Mouse (Mus musculus): ENCODE measurements around the gene Cog7.
A peak's percentile ranks its signal among the peaks of the same experiment; 100 is the strongest.

The Cog7 gene

DNA sequence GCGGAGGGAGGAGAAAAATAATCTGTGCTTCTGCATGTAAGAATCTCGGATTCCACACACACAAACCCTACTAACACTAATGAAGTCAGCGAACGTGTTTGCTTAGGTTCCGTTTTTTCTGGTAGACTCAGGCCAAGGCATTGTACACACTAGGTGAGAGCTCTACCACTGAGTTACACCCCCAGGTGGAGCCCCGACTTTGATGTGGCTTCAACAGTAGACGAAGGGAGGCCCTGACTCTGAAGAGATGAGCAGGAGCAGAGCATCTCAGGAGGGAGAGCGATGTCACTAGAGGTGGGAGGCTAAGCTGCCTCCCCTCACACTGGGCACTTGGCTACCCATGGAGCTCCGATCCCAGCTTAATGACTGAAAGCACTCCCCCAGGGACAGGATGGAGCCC is 12.7 kb downstream of the Cog7 start:
- H3K36me3 ChIP-seq (ENCODE audit: control insufficient read depth, insufficient read depth, low read length, poor library complexity, severe bottlenecking) = 0 out of 2 replicates have a peak, but pooled peaks cover 2% of the 10 kb centered on the region
- DNase-seq (ENCODE audit: low read depth, low spot score) = no peak
- no peaks in the 10 kb centered on the region for H3K27me3 ChIP-seq (ENCODE audit: control insufficient read depth, insufficient read depth, low read length, poor library complexity, severe bottlenecking)

DNA sequence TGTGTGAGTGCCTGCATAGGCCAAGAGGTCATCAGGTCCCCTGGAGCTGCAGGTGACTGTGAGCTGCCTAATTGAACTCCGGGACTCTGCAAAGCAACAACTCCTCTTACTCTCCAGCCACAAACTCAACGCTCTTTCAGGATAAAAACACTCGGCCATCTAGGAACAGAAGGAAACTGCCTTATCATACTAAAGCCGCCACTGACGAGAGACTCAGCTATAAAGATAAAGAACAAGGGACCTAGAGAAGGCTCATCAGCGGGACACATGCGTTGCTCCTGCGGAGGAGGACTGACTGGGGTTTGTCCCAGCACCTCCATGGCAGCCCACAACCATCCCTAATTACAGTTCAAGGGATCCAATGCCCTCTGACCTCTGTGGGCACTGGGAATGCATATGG is 13.3 kb downstream of the Cog7 start:
- Histone ChIP-seq H3K27me3 (ENCODE audit: control insufficient read depth, insufficient read depth, low read length, poor library complexity, severe bottlenecking) (no peaks in the 10 kb centered on the region), H3K36me3 (ENCODE audit: control insufficient read depth, insufficient read depth, low read length, poor library complexity, severe bottlenecking) (0 out of 2 replicates have a peak, but pooled peaks cover 2% of the 10 kb centered on the region)
- no peak for DNase-seq (ENCODE audit: low read depth, low spot score)

DNA sequence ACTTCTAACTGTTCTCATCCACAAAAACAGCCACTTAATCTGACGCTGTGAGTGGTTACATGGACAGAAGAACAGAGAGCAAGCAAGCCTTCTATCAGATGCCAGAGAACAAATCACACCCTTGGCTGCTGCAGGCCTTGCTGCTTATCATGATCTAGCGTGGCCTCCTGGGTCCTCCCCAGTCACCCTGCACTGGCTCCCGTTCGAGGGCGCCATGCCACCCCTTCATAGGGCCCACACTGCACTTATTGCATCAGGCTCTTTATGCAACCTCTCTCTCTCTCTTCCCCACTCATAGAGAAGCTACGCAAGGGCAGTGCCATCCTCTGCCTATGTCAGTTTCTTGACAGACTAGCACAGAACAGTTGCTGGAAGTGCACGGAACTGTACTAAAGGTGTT is 15.3 kb downstream of the Cog7 start:
- Histone ChIP-seq H3K27me3 (ENCODE audit: control insufficient read depth, insufficient read depth, low read length, poor library complexity, severe bottlenecking) (no peaks in the 10 kb centered on the region), H3K36me3 (ENCODE audit: control insufficient read depth, insufficient read depth, low read length, poor library complexity, severe bottlenecking) (0 out of 2 replicates have a peak, but pooled peaks cover 2% of the 10 kb centered on the region)
- DNase-seq (ENCODE audit: low read depth, low spot score) = no peak

DNA sequence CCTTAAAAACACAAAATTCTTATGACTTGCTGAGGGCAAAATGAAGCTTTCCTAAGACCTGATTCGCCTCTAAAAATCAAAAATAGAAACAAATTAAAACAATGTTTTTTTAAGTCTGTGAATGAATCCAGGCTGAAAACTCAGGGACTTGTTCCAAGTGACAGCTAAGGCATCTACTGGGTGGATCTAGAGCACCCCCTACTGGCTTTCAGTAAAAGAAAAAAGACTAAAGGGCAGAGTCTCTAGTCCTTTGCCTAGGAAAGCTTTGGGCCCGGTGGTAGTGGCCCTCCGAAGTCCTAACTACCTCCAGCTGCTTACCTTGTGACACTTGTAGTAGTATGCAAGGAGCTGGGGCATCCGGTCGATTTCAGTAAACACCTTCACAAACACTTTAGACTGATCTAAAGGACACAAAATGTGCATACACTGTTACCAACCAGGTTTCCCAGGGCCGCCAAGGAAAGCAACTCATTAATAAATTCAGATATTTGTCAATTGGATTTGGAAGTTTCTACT is 17.6 kb downstream of the Cog7 start:
- peak; percentile 60 for DNase-seq (ENCODE audit: low read depth, low spot score)
- no peaks in the 10 kb centered on the region for H3K36me3 ChIP-seq (ENCODE audit: control insufficient read depth, insufficient read depth, low read length, poor library complexity, severe bottlenecking)
- H3K27me3 ChIP-seq (ENCODE audit: control insufficient read depth, insufficient read depth, low read length, poor library complexity, severe bottlenecking) = no peaks in the 10 kb centered on the region

DNA sequence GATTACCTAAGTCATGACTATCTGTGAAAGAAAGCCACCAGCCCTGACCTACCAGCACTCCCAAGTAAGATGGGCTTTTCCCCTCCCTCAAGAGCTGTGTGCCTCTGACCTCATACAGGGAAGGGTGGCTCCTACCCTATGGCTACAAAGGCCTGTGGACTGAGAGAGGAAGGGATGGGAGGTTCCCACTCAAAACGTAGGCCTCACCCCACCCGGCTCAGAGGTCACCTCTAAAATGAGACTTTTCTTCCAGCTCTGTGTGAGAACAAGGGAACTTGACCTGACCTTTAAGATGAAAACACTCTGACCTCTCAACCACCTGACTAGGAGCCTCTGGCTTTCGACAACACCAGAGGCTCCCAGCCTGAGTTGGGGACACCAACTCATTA is 18.9 kb downstream of the Cog7 start:
- no peak for DNase-seq (ENCODE audit: low read depth, low spot score)
- no peaks in the 10 kb centered on the region for H3K36me3 ChIP-seq (ENCODE audit: control insufficient read depth, insufficient read depth, low read length, poor library complexity, severe bottlenecking)
- H3K27me3 ChIP-seq (ENCODE audit: control insufficient read depth, insufficient read depth, low read length, poor library complexity, severe bottlenecking) = no peaks in the 10 kb centered on the region

DNA sequence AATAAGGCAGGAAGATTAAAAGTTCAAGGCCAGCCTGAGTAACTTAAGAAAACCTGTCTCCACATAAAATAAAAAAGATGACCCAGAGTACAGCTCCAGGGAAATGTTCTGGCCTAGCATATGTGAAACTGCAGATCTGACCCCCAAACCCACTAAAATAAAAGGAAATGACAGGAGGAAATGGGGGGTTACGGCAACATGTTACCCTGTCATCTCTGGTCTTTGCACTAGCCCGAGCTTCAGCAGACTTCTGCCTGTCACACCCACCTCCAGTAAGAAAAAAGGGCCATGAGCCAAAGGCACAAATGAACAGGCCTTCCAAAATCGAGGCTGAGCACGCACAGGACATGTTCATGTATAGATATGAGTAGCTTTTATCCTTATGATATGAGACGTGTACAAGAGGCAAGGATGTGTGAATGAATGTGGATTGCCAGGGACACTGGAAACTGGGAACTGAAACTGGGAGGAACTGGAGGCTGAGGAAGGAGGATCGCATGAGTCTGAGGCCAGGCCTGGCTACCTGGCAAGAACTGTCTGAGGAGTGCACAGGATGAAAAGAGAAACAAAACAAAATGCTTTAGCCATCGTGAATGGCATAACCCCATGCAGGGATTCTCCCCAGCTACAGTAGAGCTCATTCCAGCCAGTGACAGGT is 19.5 kb downstream of the Cog7 start:
- Histone ChIP-seq H3K36me3 (ENCODE audit: control insufficient read depth, insufficient read depth, low read length, poor library complexity, severe bottlenecking) (no peaks in the 10 kb centered on the region), H3K27me3 (ENCODE audit: control insufficient read depth, insufficient read depth, low read length, poor library complexity, severe bottlenecking) (no peaks in the 10 kb centered on the region)
- DNase-seq (ENCODE audit: low read depth, low spot score) = no peak

DNA sequence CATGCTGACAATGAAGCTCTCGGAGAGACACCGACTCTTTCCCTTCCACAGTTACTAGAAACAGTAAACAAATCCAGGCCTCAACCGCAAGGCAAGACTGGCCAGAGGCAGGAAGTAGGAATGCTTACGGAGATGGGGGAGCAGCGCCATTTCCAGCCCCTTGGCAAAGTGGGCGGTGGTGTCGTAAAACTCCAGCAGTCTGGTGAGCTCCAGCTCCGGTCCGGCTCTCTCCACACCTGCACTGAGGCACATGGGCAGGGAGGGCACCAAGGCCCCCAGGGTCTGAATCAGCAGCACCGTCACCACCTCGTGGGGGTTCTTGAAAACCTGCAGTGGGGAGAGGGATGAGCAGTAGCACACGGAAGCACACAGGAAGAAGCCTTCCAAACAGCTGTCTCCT is 25.7 kb downstream of the Cog7 start:
- no peak for DNase-seq (ENCODE audit: low read depth, low spot score)
- 0 out of 2 replicates have a peak, but pooled peaks cover 2% of the 10 kb centered on the region for H3K36me3 ChIP-seq (ENCODE audit: control insufficient read depth, insufficient read depth, low read length, poor library complexity, severe bottlenecking)
- H3K27me3 ChIP-seq (ENCODE audit: control insufficient read depth, insufficient read depth, low read length, poor library complexity, severe bottlenecking) = no peaks in the 10 kb centered on the region

DNA sequence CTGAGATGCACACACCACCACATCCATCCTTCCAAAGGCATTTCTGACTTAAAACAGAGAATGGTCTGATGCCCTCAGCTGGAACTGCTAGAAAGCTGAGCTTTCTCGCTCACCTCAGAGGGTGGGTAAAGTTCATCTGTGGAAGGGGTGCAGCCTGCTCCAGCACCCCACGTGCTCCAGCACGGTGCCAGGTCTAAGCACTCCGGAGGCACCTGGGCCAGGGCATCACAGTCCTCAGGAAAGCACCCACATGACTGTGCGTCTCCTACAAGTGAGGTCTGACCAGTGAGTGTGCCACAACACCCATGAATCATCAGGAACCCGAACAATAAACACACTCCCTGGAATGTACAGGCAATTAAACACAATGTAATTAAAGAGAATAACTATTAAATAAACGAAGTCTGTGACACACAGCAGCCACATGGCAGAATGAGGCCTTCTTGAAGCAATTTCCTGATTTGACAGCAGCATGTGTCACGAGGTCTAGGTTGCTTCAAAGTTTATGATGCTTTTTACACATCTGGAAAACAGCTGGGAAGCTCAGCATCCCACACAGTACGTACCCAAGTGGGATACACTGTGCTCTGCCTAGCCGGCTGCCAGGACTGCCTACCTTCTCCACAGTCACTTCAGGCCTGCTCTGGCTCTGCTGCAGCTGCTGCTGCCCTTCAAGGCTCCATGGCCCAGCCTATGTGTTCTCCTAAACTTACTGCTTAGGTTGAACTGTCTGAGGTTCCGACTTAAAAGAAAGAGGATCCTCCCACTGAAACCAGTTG is 26.4 kb downstream of the Cog7 start:
- Histone ChIP-seq H3K27me3 (ENCODE audit: control insufficient read depth, insufficient read depth, low read length, poor library complexity, severe bottlenecking) (no peaks in the 10 kb centered on the region), H3K36me3 (ENCODE audit: control insufficient read depth, insufficient read depth, low read length, poor library complexity, severe bottlenecking) (0 out of 2 replicates have a peak, but pooled peaks cover 2% of the 10 kb centered on the region)
- no peak for DNase-seq (ENCODE audit: low read depth, low spot score)

DNA sequence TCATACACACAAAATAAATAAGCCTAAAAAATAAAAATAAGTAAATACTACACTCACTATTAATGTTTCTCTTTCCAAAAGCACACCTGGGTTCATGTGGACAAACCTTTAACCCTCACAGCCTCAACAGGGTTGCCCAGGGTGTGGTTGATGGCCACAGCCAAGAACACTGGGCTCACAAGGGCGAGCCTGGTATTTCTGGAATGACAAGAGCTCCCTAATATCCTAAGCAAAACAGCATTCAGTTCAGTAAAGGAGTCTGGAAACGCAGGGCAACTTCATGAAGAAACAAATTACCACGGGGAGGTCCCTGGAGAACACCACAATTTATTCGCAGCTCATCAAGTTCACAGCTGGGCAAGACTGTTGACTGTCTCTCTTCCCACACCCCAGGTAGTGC is 34.0 kb downstream of the Cog7 start:
- DNase-seq (ENCODE audit: low read depth, low spot score) = no peak
- Histone ChIP-seq H3K27me3 (ENCODE audit: control insufficient read depth, insufficient read depth, low read length, poor library complexity, severe bottlenecking) (no peaks in the 10 kb centered on the region), H3K36me3 (ENCODE audit: control insufficient read depth, insufficient read depth, low read length, poor library complexity, severe bottlenecking) (no peaks in the 10 kb centered on the region; the same call in none of the 2 replicates)

DNA sequence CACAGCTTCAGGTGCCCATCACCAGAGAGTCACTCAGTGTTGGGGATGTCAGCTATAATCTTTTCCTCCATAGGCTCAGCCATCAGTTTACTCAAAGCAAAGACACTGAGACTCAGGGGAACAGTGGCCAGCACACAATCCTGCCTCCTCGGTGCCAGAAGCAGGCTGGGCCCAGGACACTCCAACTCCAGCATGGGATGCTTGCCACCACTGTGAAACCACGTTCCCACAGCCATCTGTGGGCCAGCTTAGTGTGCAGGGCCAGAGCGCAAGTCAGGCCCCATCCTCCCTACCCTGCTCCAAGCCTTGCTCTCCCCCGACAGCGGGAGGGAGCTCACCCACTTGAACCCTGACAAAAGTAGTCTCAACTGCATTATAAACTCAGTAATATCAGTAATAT is 35.3 kb downstream of the Cog7 start:
- H3K36me3 ChIP-seq (ENCODE audit: control insufficient read depth, insufficient read depth, low read length, poor library complexity, severe bottlenecking) = no peaks in the 10 kb centered on the region; the same call in none of the 2 replicates
- H3K27me3 ChIP-seq (ENCODE audit: control insufficient read depth, insufficient read depth, low read length, poor library complexity, severe bottlenecking) = no peaks in the 10 kb centered on the region
- no peak for DNase-seq (ENCODE audit: low read depth, low spot score)

DNA sequence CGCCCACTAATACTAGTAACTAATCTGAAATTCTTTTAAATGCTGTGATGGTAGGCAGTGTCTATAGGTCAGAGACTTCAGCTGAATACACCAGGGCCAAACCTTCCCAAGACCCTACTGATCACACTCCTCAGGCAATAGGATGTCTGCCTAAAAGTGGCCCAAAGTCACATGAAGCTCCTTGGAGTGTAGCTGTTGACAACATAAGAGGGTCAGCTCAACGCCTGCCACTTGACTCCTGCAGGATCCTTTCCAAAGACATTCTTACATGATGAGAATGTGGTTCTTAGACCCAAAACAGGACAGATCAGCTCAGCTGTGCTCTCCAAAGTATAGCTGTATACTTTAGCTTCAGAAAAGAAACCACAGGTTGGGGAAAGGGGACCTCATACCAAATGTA is 39.1 kb downstream of the Cog7 start:
- no peaks in the 10 kb centered on the region; the same call in 1 of the 2 replicates for H3K36me3 ChIP-seq (ENCODE audit: control insufficient read depth, insufficient read depth, low read length, poor library complexity, severe bottlenecking)
- H3K27me3 ChIP-seq (ENCODE audit: control insufficient read depth, insufficient read depth, low read length, poor library complexity, severe bottlenecking) = no peaks in the 10 kb centered on the region
- DNase-seq (ENCODE audit: low read depth, low spot score) = no peak

DNA sequence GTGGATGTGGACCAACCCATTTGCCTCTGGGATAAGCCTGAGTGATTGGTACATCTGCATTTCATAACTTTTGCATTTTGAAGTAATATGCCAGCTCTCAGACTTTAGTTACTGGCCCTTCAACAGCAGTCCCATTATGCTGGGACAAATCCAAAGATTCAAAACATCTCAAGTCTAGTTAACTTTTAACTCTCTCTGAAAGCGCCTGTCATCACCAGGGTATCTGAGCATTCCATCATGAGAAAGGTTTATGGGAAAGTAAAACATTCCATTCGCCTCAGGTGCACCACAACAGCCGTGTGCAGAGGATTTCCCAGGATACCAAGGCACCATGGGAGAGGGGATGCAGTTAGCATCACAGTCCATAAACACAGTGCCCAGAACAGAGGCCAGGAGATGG is 39.9 kb downstream of the Cog7 start:
- no peak for DNase-seq (ENCODE audit: low read depth, low spot score)
- H3K27me3 ChIP-seq (ENCODE audit: control insufficient read depth, insufficient read depth, low read length, poor library complexity, severe bottlenecking) = no peaks in the 10 kb centered on the region
- no peaks in the 10 kb centered on the region for H3K36me3 ChIP-seq (ENCODE audit: control insufficient read depth, insufficient read depth, low read length, poor library complexity, severe bottlenecking)

DNA sequence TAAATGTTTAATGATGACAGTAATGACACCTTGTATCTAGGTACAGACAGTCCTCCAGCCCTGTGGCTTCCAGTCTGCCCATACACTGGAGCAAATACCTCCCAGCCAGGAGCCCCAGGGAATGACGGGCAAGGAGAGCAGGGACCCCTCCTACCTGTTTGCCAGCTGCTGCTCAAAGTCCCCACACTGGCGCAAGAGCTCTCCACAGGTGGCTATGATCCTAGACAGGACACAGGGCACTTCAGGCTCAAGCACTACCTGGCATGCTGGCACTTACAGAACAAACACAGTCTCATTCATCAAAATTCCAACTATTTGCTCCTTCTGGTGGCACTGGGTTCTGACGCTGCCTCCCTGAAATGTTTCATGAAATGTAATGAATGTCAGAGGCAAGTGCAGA is 40.5 kb downstream of the Cog7 start:
- H3K27me3 ChIP-seq (ENCODE audit: control insufficient read depth, insufficient read depth, low read length, poor library complexity, severe bottlenecking) = no peaks in the 10 kb centered on the region
- DNase-seq (ENCODE audit: low read depth, low spot score) = no peak
- no peaks in the 10 kb centered on the region for H3K36me3 ChIP-seq (ENCODE audit: control insufficient read depth, insufficient read depth, low read length, poor library complexity, severe bottlenecking)

DNA sequence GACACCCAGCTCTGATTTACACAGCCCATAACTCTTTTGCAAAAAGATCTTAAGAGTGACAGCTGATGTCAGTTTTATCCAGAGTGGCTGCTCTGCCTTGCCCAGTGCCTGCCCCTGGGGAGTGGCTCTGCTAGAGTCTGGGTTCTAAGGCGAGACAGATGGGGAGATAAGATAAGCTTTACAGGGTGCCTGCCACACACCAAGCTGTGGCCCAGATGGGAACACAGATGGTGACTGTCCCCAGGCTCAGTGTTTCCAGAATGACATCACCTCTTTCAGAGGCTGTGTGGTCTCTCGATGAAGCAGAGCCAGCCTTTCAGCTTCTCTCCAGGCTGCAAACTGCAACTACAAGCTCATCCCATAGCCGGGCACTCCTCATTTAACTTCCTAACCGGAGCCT is 41.8 kb downstream of the Cog7 start:
- no peak for DNase-seq (ENCODE audit: low read depth, low spot score)
- Histone ChIP-seq H3K36me3 (ENCODE audit: control insufficient read depth, insufficient read depth, low read length, poor library complexity, severe bottlenecking) (no peaks in the 10 kb centered on the region; the same call in 1 of the 2 replicates), H3K27me3 (ENCODE audit: control insufficient read depth, insufficient read depth, low read length, poor library complexity, severe bottlenecking) (no peaks in the 10 kb centered on the region)

DNA sequence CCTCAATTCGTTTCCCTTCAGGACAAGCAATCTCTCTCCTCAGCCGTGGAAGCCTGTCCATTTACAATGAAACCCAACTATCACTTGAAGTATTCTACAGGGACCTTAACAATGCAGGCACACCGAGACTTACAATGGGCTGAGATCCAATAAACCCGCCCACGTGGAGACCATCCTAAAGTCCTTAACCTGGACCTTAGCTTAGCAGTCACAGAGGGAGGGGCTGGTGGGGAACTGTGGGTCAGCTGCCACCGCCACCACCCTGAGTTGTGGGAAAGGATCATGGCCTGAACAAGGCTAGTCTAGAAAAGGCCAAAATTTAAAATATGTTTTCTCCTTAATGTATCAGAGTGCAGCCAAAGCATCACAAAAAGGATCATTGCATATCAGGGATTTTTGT is 42.3 kb downstream of the Cog7 start:
- no peaks in the 10 kb centered on the region for H3K27me3 ChIP-seq (ENCODE audit: control insufficient read depth, insufficient read depth, low read length, poor library complexity, severe bottlenecking)
- no peaks in the 10 kb centered on the region; the same call in 1 of the 2 replicates for H3K36me3 ChIP-seq (ENCODE audit: control insufficient read depth, insufficient read depth, low read length, poor library complexity, severe bottlenecking)
- DNase-seq (ENCODE audit: low read depth, low spot score) = no peak

Measured in splenic B cell, adult 2 months (primary cell).